Mouse (Mus musculus): ENCODE measurements around the gene Grm7. TPM values are rescaled to one million over a fixed set of nuclear protein-coding genes. Genes with fewer than 3 reads are reported as not detected.

The Grm7 gene
- total RNA-seq, 2 experiments from 2014 or later: not detected

GRCm38 (mm10) chr6:111522122-111522521 lies 876.7 kb downstream of the Grm7 start:
- ATAC-seq (replicated peaks; ENCODE audit: poor library complexity): no peak

- no peak for ATAC-seq (replicated peaks; ENCODE audit: poor library complexity)
Observed at GRCm38 (mm10) chr6:111529985-111530384, 884.6 kb downstream of the Grm7 start.

GRCm38 (mm10) chr6:111558588-111558987 lies 913.2 kb downstream of the Grm7 start:
- ATAC-seq (replicated peaks; ENCODE audit: poor library complexity): no peak

- no peak for ATAC-seq (replicated peaks; ENCODE audit: poor library complexity)
Observed at GRCm38 (mm10) chr6:111559459-111559858, 914.1 kb downstream of the Grm7 start.

GRCm38 (mm10) chr6:111561347-111561746 lies 916.0 kb downstream of the Grm7 start:
- ATAC-seq (replicated peaks; ENCODE audit: poor library complexity): no peak

GRCm38 (mm10) chr6:111571471-111572088 lies 926.2 kb downstream of the Grm7 start:
- ATAC-seq (replicated peaks; ENCODE audit: poor library complexity): no peak

- no peak for ATAC-seq (replicated peaks; ENCODE audit: poor library complexity)
Observed at GRCm38 (mm10) chr6:111584851-111585250, 939.5 kb downstream of the Grm7 start.

- no peak for ATAC-seq (replicated peaks; ENCODE audit: poor library complexity)
Observed at GRCm38 (mm10) chr6:111587572-111587971, 942.2 kb downstream of the Grm7 start.

- ATAC-seq (replicated peaks; ENCODE audit: poor library complexity): no peak
Observed at GRCm38 (mm10) chr6:111601892-111602654, 956.7 kb downstream of the Grm7 start.

- ATAC-seq (replicated peaks; ENCODE audit: poor library complexity): no peak
Observed at GRCm38 (mm10) chr6:111610396-111610795, 965.0 kb downstream of the Grm7 start.

GRCm38 (mm10) chr6:111613834-111614233 lies 968.5 kb downstream of the Grm7 start:
- no peak for ATAC-seq (replicated peaks; ENCODE audit: poor library complexity)

Data from megakaryocyte progenitor cell, adult 5-6 weeks (primary cell).